In genomic region chr3:67358376-67358775, GRCm38 (mm10) we compare ENCODE assay signal across 31 mouse cellular contexts. TPM values are rescaled to one million over a fixed set of nuclear protein-coding genes. Genes with fewer than 3 reads are reported as not detected.
DNase-seq lines count a peak whose midpoint lies in the region; ATAC-seq and TF ChIP-seq lines count a peak whose summit lies in the region.
"Had no signal": no experiment of that assay in that cellular context is flagged by ENCODE, and none has a peak within 500 bp of the region (broad histone marks: within the 10 kb centered on the region; RNA-seq: fewer than 3 reads in every experiment).

No protein-coding gene starts in this region.

- no peaks in the 10 kb centered on the region for H3K36me3 ChIP-seq in forebrain, embryonic 14.5 days (ENCODE audit: control insufficient read depth, insufficient read depth, low read length)
- H3K36me3 ChIP-seq in forebrain, postnatal 0 days (ENCODE audit: insufficient read depth) = no peaks in the 10 kb centered on the region

- no peak overlapping the region for H3K4me2 ChIP-seq in forebrain, embryonic 14.5 days (ENCODE audit: low read length)
- H3K4me2 ChIP-seq in forebrain, postnatal 0 days (ENCODE audit: low read depth) = no peak overlapping the region

- ATAC-seq in forebrain, embryonic 14.5 days = peak; percentile 50; the same call in 1 of the 2 replicates
- no peak for ATAC-seq in forebrain, postnatal 0 days
- ATAC-seq: activated CD4-positive, CD25-positive, alpha-beta regulatory T cell, adult 4 months; CD4-positive, CD25-positive, alpha-beta regulatory T cell, adult 4 months; Patski had no signal

- H3K9ac ChIP-seq in forebrain, embryonic 14.5 days (ENCODE audit: low read length) = no peak overlapping the region
- H3K9ac ChIP-seq in forebrain, postnatal 0 days = no peak overlapping the region

- DNase-seq in forebrain, embryonic 14.5 days (ENCODE audit: low spot score) = peak; percentile 68
- no peak for DNase-seq in forebrain, postnatal 0 days
- peak; percentile 33 for DNase-seq in MN1 (ENCODE audit: low spot score)
- DNase-seq in Muller cell, postnatal 12 days (ENCODE audit: inconsistent ontology term) = peak; percentile 63
- DNase-seq in brain, embryonic 14.5 days (ENCODE audit: low read depth) = peak; percentile 80
- DNase-seq in heart, postnatal 10 days = no peak
- no peak for DNase-seq in left cerebral cortex, adult 9 months (ENCODE audit: low spot score in 2 of 2)
- no peak for DNase-seq in T-cell, adult 2 months (ENCODE audit: low spot score)
- DNase-seq: adrenal gland, adult 2 months; adrenal gland, adult 8-10 months; adrenal gland, postnatal 10 days; adrenal gland, postnatal 14 days; adrenal gland, postnatal 25 days; adrenal gland, postnatal 36 days; B cell, adult 2 months; cerebellum, adult 11 months; cerebellum, adult 11-12 months; cerebellum, adult 18-20 months; cerebellum, adult 2 months; cerebellum, adult 8-10 months; cerebellum, adult 9-10 months had no signal

- no peaks in the 10 kb centered on the region for H3K9me3 ChIP-seq in forebrain, embryonic 14.5 days (replicated peaks; ENCODE audit: control insufficient read depth, low read length)
- no peaks in the 10 kb centered on the region for H3K9me3 ChIP-seq in forebrain, postnatal 0 days (ENCODE audit: low read length)
- H3K9me3 ChIP-seq: G1E had no signal

- no peak overlapping the region for H3K27ac ChIP-seq in forebrain, embryonic 14.5 days (ENCODE audit: low read depth, low read length)
- H3K27ac ChIP-seq in forebrain, postnatal 0 days (ENCODE audit: low read depth, low read length) = no peak overlapping the region

- TF ChIP-seq POLR2A in brain, embryonic 14.5 days (IDR thresholded peaks at IDR 0.05; ENCODE audit: borderline replicate concordance, extremely low read depth, insufficient read depth, insufficient read length, poor library complexity, severe bottlenecking) = no peak

- WGBS in forebrain, embryonic 14.5 days = 20% methylated on average over 7 of the region's 7 CpGs
- 24% methylated on average over 7 of the region's 7 CpGs for WGBS in forebrain, postnatal 0 days

- H3K4me3 ChIP-seq in forebrain, embryonic 14.5 days (ENCODE audit: low read depth, low read length) = no peak overlapping the region
- no peak overlapping the region for H3K4me3 ChIP-seq in forebrain, postnatal 0 days (ENCODE audit: low read depth, low read length)

- no peaks in the 10 kb centered on the region; the same call in 1 of the 2 replicates for H3K4me1 ChIP-seq in forebrain, embryonic 14.5 days (ENCODE audit: control insufficient read depth, insufficient read depth, low read length)
- no peaks in the 10 kb centered on the region for H3K4me1 ChIP-seq in forebrain, postnatal 0 days (ENCODE audit: insufficient read depth)

- no peak for TF ChIP-seq CTCF in forebrain, postnatal 0 days (IDR thresholded peaks at IDR 0.05; ENCODE audit: low read depth)
- no peak for TF ChIP-seq CTCF in brain, embryonic 14.5 days (IDR thresholded peaks at IDR 0.05; ENCODE audit: borderline replicate concordance, extremely low read depth, insufficient read depth, insufficient read length)

- intact Hi-C loops in heart, postnatal 10 days (cut with DNase I) = no loop called here

- H3K27me3 ChIP-seq in forebrain, embryonic 14.5 days (replicated peaks; ENCODE audit: control insufficient read depth, insufficient read depth, low read length) = peaks cover 2% of the 10 kb centered on the region; the same call in 1 of the 2 replicates
- no peaks in the 10 kb centered on the region for H3K27me3 ChIP-seq in forebrain, postnatal 0 days (ENCODE audit: insufficient read depth, low read length)
- H3K27me3 ChIP-seq: CH12.LX, Patski had no signal

RNA-seq across cellular contexts. Expression of gene Mlf1, which starts 15.5 kb away (rescaled TPM):
- 19.8 and 21.9 TPM in 2 replicates for polyA plus RNA-seq in forebrain, embryonic 14.5 days (2014; fragmentation: Nextera tagmentation; extraction: Ambion mirVana)
- total RNA-seq in forebrain, postnatal 0 days (2014; rRNA removed) = 12.2 and 13.7 TPM in 2 replicates
- polyA plus RNA-seq in forebrain, postnatal 0 days (2015; fragmentation: Nextera tagmentation; extraction: Ambion mirVana) = 19.5 and 21.1 TPM in 2 replicates
- 11.1 and 14.0 TPM in 2 replicates for polyA plus RNA-seq in brain, embryonic 14.5 days (2012; rRNA removed)
- total RNA-seq in heart, postnatal 10 days (2021) = 100 to 1,000 TPM; 441 to 460 TPM
- total RNA-seq: CH12.LX, G1E had no signal
- polyA plus RNA-seq: G1E had no signal

RNA-seq across cellular contexts. Expression of gene Gm17402, which starts 16.6 kb away (rescaled TPM):
- not detected in 2 replicates for polyA plus RNA-seq in forebrain, embryonic 14.5 days (2014; fragmentation: Nextera tagmentation; extraction: Ambion mirVana)
- total RNA-seq in forebrain, postnatal 0 days (2014; rRNA removed) = not detected in 2 replicates
- polyA plus RNA-seq in forebrain, postnatal 0 days (2015; fragmentation: Nextera tagmentation; extraction: Ambion mirVana) = not detected in 2 replicates
- polyA plus RNA-seq in brain, embryonic 14.5 days (2012; rRNA removed) = not detected in 2 replicates
- total RNA-seq in heart, postnatal 10 days (2021) = not detected
- total RNA-seq: adrenal gland, adult 18-20 months; adrenal gland, adult 2 months; adrenal gland, adult 8-10 months; adrenal gland, postnatal 10 days; adrenal gland, postnatal 14 days; adrenal gland, postnatal 25 days; adrenal gland, postnatal 36 days; adrenal gland, postnatal 4 days; CH12.LX; ES-E14; G1E; MEL had no signal
- polyA plus RNA-seq: activated CD4-positive, CD25-positive, alpha-beta regulatory T cell, adult 4 months; adrenal gland, adult 2 months; C2C12; CD4-positive, CD25-positive, alpha-beta regulatory T cell, adult 4 months; cerebellum, adult 2 months; G1E; Patski had no signal

Comparison
In these comparisons a context has a peak if more than half of its experiments do, and no peak if none do; other contexts are left out.
1. DNase-seq: peak in forebrain, embryonic 14.5 days (single experiment), MN1 (single experiment), Muller cell, postnatal 12 days (single experiment) and brain, embryonic 14.5 days (single experiment); none in forebrain, postnatal 0 days (single experiment), heart, postnatal 10 days (0 of 2), left cerebral cortex, adult 9 months (0 of 2) and T-cell, adult 2 months (single experiment).